Mouse (Mus musculus) T-helper 17 cell (primary cell): ENCODE measurements around the gene Il2ra.
"Not testable (repeated sequence)": the region's sequence is repeated elsewhere in the genome, so short reads cannot be mapped to it uniquely, and the experiment has no call there.

ENCODE experiments used
- in situ Hi-C, 2 experiments: fragments of 300-600 bp; cut with MboI, MseI; formaldehyde crosslinking; loops; 1 replicate in 1 of 2; 2 replicates in 1 of 2; pipeline ENCODE4 v1.15.1; 2025; ENCODE audit warnings: high pct_unique_total_duplicates in 2 of 2

The Il2ra gene

DNA sequence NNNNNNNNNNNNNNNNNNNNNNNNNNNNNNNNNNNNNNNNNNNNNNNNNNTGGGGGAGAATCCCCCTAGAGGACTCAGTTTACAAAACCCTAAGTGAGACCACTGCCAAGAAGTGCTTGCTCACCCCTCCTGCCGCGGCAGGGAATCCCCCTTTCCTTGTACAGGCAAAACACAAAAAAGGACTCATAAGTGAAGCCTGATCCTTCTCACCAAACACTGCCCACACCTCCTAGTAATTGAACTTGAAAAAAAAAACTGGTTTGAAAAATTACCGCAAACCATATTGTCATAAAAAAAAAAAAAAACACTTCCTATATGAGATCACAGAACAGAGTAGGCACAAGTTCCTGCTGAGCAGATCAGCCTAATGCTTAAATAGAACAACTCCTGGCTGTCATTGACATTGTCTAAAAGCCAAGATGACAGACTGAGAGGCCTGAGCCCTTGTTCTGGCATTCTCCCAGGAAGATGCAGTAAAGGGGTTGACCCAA, at the start of gene Il2ra:
TSS of gene Il2ra (plus strand) at position 357 of the 491 bp plus-strand sequence.
- in situ Hi-C loops = loop anchor here (5.0 to 25.0 kb wide), 4 partner anchors 35 to 1920 kb away; partner anchors contain the start of gene Vim (in 1 of the 2)

DNA sequence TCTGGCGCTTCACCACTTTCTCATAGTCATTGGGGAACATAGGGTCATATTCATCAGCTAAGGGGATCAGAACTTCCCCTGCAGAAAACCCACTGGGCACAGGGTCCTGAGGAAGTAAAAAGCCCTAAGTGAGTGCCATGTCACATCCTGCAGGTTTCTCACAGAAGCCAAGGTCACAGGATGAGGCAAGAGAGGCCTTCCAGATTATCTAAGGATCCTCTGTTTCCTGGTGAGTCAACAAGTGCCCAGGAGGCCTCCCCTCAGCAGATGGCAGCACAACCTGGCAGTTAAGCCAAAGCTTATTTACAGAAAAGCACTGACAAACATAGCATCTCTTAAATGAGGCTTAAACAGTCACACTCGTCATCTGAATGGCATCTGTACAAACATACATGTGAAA, 45.9 kb upstream of the Il2ra start:
- in situ Hi-C loops = loop anchor here in 1 of 2 experiments (5.0 kb wide), 1 partner anchor 86 kb away; no protein-coding TSS in a partner anchor

DNA sequence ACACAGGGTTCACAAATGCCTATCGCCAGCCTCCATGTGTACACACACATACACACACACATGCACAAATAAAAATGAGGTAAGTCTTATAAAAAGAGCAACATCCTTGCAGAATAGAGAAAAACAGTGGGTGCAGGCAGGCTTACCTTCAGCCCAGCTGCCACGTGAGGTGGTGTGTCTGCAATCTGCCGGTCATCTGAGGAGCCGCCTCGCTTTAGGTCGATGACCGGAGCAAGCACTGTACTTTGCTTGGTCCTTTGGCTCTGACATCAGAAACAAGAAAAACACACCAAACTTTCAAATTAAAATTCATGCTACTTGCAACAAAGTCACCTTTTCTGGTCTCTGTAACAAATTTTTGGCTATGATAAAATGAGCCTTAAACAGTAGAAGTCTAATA, 44.7 kb upstream of the Il2ra start:
- in situ Hi-C loops = loop anchor here in 1 of 2 experiments (5.0 kb wide), 1 partner anchor 84 kb away; no protein-coding TSS in a partner anchor

DNA sequence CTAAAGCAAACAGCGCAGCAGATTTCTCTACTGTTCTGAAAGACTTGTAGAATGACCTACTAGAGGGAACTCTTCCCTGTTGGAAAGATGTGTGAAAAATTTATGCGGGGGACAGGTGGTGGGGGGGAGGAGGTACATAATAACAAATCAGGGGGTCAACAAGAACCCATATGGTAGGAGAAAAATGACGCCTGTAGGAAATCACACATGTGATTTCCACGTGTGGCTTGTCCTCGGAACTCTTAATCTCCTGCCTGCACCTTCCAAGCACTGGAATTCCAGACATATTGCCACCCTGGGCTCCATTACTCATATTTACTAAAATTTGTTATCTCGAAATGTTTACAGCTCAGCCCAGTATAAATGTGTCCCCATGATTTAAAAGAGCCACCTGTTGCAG, 40.8 kb upstream of the Il2ra start:
- in situ Hi-C loops = loop anchor here (5.0 to 10.0 kb wide), 2 partner anchors 63 to 176 kb away; partner anchors contain the start of genes Ankrd16 (in 1 of the 2) and Fbh1 (in 1 of the 2)

DNA sequence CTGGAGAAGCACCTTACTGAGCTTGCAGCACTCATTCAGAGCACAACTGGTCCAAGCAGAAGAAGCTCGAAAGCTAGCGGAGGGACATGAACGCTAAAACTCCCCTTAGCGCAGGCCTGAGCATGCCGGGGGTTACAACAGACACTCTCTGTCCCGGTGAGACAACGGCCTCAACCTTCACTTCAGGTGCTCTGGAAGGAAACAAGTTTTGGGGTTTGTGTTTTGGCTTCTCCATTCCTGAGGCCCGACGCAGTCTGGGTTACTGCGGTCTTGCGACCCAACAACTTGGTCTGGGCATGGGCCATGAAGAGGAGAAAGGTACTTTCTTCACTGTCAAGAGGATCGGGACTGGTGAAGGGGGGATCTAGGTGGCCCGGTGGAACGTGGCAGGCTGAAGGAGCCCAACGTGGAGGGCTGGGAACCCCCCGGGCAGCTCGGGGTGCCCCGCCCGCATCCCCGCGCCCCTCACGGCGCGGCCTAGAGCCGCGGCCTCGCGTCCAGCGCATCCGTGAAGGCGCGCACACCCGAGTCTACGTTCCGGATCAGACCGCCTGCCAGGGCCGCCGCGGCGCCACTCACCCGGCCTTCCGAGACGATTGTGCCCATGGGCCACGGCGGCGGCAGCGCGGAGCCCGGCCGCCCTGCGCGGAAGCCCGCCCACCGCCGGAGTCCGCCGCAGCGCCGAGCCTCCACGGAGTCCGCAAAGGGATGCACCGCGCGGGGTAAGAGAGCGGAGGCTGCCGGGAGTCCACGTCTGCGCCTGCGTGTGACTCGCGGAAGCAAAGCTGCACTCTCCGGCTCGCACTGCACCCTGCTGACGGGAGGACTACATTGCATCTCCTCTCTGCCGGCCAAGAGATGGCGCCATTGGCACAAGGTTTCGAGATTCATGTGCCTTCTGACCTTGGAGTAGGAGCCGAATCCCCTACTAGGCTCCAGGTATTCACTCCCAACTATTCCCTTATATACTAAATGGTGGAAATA, 39.8 kb upstream of the Il2ra start:
- in situ Hi-C loops = loop anchor here (5.0 to 10.0 kb wide), 2 partner anchors 62 to 175 kb away; partner anchors contain the start of genes Ankrd16 (in 1 of the 2) and Fbh1 (in 1 of the 2)

DNA sequence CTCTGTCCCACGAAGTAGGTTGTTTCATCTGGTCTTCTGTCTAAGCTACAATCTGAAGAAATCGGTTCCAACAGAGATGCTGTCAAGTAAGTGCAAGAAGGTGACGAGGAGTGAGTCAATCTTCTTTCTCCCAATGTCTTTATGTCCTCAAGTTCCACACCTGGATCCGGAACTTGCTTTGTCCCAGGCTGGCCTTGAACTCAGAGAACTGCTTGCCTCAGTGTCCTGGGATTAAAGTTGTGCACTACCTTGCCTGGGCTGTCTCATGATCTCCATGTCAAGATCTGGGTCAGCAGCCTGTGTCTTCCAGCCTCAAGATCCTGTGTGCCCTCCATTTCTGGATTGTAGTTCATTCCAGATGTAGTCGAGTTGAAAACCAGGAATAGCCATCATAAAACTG, 38.6 kb upstream of the Il2ra start, which contains the start of gene Rbm17:
TSS of gene Rbm17 (minus strand) at position 101 of the 400 bp plus-strand sequence.
- in situ Hi-C loops = loop anchor here (5.0 to 10.0 kb wide), 2 partner anchors 61 to 173 kb away; partner anchors contain the start of genes Ankrd16 (in 1 of the 2) and Fbh1 (in 1 of the 2)

DNA sequence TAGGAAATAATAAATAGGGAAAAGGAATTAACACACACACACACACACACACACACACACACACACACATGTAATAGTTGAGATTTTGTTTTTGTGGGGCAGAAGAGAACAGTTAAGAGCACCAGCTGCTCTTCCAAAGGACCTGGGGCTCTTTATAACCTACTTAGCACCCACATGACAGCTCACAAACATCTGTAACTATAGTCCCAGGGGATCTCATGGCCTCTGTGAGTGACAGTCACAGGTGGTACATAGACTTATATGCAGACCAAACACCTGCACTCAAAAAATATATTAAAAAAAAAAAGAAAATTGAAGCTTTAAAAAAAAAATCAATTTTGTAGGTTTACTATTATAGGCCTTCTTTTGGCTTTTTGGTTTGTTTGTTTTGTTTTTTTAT, 37.7 kb upstream of the Il2ra start:
- in situ Hi-C loops = loop anchor here (5.0 to 10.0 kb wide), 3 partner anchors 37 to 172 kb away; partner anchors contain the start of genes Il2ra (in 2 of the 2), Ankrd16 (in 1 of the 2) and Fbh1 (in 1 of the 2)

DNA sequence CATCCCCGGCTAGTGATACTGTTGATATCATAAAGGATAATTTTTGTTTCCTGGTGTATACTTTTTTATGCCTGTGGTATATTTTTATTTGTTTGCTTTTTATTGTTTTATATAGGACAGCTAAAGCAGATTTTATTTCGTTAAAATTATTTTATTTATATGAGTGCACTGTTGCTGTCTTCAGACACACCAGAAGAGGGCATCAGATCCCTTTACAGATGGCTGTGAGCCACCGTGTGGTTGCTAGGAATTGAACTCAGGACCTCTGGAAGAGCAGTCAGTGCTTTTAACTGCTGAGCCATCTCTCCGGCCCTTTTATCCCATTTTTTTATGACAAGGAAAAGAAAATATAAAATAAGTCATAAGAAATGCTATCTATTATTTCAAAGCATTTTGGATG, 35.9 kb upstream of the Il2ra start:
- in situ Hi-C loops = loop anchor here (5.0 to 10.0 kb wide), 2 partner anchors 36 to 58 kb away; partner anchors contain the start of gene Il2ra (in 2 of the 2)

DNA sequence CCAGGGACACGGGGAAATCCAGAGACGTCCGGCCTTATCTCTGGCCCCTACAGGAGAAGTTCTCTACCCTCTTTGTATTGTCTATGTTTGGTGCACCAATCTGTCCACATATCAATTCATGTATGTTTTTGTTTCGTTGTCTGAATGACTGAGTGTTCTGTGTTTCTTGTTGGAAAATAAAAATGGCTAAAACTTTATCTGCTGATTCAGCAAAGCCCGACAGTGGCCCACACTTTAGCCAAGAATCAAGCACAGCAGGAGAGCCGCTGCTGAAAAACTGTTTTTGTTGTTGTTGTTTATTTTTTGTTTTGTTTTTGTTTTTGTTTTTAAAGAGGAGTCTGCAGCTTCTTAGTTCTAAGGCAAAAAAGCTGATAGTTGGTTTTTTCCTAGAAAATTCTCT, 29.7 kb upstream of the Il2ra start:
- in situ Hi-C loops = not testable (repeated sequence)

DNA sequence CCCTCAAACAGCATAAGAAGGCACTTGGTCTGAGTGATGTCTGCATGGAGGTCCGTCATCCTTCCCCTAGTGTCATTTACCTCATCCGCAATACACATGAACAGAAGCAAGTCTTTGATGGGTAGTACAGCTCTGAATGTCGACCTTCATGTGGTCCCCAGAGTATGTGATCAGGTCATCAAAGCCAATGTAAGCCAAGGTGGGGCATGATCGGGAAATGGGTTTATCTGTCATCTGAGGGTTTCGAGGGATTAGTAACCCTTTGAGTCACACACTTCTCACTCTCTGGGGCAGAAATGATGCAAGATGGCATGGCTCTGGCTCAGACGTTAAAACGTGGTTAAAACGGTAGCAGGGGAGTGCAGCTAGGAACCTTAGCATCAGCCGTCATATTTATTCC, 25.8 kb upstream of the Il2ra start:
- in situ Hi-C loops = no loop called here

DNA sequence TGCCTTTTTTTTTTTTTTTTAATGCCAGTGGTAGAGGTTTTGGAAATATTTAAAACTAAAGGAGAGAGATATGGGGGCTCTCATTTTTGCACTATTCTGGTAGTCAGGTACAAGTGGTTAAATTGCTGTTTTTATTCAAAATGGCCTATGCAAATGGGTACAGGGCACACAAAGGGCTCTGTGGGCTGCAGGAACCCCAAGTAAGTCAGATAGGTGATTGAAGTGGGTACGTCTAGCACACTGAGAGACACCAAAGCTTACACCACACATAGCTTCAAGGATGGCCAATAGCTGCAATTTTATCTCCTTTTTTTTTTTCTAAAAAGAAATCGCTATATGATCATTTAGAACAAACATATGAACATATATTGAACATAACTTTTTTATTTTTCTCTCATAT, 23.0 kb upstream of the Il2ra start:
- in situ Hi-C loops = no loop called here

DNA sequence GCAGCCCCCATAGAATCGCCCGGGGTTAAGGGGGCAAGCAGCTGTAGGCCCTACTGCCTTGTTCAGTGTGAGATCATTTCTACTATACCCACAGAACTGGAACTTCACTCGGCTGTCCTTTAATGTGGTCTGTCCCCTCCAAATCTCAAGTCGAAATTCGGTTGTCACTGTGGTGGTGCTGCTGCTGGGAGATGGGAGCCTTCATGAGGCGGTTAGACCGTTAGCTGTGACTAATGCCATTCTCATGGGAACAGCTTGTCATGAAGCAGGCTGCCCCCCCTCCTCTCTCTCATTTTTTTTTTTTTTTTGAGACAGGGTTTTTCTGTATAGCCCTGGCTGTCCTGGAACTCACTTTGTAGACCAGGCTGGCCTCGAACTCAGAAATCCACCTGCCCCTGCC, 19.4 kb upstream of the Il2ra start:
- in situ Hi-C loops = loop anchor here in 1 of 2 experiments (5.0 kb wide), 1 partner anchor 431 kb away; no protein-coding TSS in a partner anchor

DNA sequence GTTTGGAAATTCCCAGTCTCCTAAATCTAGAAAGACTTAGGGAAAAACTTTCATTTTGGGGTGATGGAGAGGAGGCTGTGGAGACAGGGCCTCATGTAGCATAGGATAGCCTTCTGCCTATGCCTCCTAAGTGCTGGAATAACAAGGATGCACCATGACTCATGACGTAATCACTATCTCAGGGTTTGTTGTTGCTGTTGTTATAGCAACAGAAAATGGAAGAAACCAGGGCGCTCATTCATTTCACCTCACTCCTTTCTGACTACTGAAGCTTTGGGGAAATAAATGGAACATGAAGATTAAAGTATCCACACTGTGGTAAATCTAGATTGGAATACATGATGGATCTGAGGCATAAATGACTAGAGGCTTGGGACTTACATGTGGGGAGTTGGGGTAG, 18.9 kb upstream of the Il2ra start:
- in situ Hi-C loops = loop anchor here in 1 of 2 experiments (5.0 kb wide), 1 partner anchor 431 kb away; no protein-coding TSS in a partner anchor

DNA sequence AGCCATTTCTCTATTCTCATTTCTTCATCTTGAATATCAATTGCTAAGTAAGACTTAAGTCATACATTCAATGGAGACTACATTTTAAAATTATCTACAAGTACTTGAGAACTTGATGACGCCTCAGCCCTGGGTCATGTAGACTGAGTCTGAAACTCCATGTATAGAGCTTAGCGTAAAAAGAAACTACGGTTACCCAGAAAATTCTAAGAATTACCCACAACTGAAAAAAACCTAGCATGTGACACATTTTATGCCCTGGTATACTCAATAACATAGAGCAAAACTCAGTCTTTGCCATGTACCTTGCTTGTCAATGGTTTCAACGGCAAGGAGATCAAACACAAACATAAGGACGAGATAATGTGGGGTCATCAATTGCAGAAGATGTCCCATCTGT, 16.7 kb upstream of the Il2ra start, which contains the start of gene Gm17490:
TSS of gene Gm17490 (minus strand) at position 375 of the 400 bp plus-strand sequence.
- in situ Hi-C loops = loop anchor here in 1 of 2 experiments (25.0 kb wide), 2 partner anchors 1786 to 1936 kb away; partner anchors contain the start of gene Vim

DNA sequence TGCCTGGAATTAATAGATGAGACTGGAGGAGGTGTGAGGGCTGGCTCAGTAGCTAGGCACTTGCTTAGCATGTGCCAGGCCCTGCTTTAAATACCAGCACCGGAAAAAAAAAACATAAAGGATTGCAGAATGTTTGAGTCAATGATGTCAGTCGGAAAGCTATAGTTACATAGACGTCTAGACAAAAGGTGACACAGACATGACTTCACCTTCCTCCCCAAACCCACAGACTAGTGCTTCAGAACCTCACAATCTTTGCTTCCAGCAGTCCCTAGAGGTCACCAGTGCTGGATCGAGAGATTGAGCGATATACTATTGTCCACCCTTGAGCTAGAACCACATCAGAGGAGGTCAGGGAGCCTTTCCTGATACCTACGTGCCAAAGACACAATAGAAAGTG, 7.6 kb upstream of the Il2ra start:
- in situ Hi-C loops = loop anchor here (10.0 to 25.0 kb wide), 3 partner anchors 480 to 1927 kb away; partner anchors contain the start of gene Vim (in 1 of the 2)

DNA sequence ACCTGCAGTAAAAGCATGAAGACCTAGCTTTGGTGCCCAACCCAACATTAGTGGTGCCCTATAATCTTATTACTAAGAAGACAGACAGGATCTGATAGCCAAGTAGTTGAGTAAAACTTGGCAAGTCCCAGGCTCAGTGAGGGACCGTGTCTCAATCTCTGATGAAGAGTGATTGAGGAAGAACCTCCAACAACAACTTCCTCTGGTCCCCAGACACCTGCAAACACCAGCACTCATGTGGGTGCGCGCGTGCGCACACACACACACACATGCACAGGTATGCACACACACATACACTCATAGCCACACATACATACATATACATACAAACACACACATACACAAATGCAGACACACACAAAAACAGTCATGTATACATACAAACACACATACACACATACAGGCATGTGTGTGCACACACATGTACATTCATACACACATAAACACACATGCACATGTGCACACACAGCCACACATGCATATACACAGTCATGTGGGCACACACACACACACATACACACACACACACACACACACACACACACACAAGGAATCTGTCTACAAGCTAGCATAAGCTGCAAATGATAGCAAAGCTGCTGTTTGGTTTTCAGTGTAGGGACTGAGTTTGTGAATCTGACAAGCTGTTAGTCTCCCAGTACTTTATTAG, 7.0 kb upstream of the Il2ra start:
- in situ Hi-C loops = loop anchor here (10.0 to 25.0 kb wide), 3 partner anchors 481 to 1927 kb away; partner anchors contain the start of gene Vim (in 1 of the 2)

DNA sequence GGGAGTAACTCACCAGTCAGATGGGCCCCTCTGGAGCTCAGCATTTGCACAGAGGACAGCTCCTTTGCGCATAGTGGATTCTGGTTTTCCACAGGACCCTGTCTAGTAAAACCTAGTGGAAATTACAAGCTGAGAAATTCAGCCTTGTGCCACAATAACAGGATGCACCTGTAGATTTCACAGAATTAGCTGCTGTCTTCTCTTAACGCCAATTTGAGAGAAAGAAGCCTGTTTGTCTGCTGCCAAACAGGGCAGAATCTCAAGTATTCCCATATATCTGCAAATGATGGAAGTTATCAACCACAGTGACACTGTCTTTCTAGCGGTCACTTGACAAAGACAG, 6.5 kb upstream of the Il2ra start:
- in situ Hi-C loops = loop anchor here (10.0 to 25.0 kb wide), 3 partner anchors 481 to 1926 kb away; partner anchors contain the start of gene Vim (in 1 of the 2)

DNA sequence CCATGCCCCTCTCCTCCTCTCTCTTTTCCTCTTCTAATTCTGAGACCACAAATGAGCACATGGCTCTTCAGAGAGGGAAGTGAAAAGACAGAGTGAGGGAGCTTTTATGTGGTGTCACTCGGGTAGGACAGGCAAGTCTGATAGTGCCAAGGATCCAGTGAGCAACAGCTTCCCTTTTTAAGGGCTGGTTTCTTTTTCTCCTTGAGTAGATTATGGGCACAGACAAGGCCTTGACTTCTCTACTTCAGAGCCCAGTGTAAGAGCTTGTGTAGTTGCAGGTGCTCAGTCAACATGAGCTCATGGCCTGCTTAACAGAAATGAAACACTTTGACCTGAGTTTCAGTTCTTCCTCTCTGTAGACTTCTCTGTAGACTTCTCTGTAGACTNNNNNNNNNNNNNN, 5.5 kb upstream of the Il2ra start:
- in situ Hi-C loops = loop anchor here (10.0 to 25.0 kb wide), 3 partner anchors 482 to 1925 kb away; partner anchors contain the start of gene Vim (in 1 of the 2)

DNA sequence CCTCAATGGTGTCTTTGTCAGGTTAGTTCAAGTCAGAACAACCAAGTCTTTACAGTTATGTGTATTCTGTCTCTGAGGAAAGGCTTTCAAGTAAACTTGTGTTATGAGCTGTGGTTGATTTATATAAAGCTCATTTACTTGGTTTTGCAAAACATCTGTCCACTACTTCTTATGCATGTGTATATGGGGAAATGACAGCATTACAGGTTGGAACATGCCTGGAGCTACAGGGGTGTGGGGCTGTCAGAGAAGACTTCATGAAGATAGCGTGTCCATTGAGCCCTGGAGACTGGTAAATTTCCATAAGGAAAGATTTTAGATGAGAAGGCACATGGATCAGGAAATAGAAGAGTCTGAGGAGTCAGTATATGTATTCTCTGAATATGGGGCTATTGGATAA, 1.4 kb downstream of the Il2ra start:
- in situ Hi-C loops = loop anchor here (5.0 to 25.0 kb wide), 4 partner anchors 37 to 1918 kb away; partner anchors contain the start of gene Vim (in 1 of the 2)

DNA sequence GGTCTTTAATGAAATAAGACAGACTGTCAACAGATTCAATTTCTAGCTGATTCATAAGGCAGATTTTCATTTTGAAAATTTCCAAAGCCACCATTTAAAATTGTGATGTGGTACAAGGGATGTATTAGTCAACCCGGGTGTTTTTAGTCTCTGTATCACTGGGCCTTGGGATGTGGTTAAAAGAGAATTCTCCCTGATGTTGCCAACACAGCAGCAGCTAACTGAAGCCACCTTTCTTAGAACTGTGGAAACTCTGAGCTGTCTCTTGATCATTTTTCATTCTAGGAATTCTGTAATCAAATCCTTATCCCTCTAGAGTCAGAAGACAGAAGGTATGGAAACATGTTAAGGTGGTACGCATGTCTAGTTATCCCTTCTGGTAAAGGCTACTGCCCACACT, 2.7 kb downstream of the Il2ra start:
- in situ Hi-C loops = loop anchor here (10.0 to 25.0 kb wide), 3 partner anchors 450 to 1917 kb away; partner anchors contain the start of gene Vim (in 1 of the 2)
